Mouse (Mus musculus): Measurements from ENCODE around the gene Spg7. TPM values are rescaled to one million over a fixed set of nuclear protein-coding genes. Genes with fewer than 3 reads are reported as not detected.
"Not testable (repeated sequence)": the region's sequence is repeated elsewhere in the genome, so short reads cannot be mapped to it uniquely, and the experiment has no call there.

Gene Spg7
- total RNA-seq, 2 experiments from 2014 or later, result 75.5 to 76.9 TPM

DNA sequence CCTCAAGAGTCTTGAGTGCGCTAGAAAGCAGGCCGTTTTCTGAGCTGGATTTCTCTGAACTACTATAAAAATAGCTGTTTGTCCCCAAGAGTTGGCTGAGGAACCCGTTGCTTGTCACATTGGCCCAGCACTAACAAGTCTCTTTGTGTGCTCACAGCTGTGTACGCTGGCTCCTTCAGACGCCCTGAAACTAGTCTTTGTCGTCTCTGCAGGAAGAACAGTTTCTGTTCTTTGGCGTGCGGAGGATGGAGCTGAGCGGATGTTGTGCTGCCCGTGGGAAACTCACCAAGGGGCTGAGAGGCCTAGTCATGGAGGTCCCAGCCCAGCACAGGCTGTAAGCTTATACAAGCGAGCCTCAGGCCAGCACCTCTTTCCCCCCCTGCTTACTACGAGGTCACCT, 20.9 kb downstream of the Spg7 start:
- intact Hi-C loops (cut with DNase I), result no loop called here
- no peak for DNase-seq

DNA sequence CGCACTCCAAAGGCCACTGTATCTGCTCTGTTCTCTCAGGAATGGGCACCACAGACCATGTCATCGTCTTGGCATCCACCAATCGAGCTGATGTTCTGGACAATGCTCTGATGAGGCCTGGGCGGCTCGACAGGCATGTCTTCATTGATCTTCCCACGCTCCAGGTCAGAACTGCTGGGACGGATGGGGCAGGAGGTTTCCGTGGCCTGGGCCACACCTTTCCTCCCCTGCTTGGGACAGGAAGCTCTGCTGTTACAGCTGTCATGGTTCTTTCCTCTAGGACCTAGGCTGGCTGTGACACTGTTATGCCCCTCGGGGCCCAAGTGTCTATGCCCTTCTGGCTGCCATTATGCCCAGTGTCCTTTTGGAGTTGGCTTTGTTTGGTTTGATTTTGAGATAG, 24.5 kb downstream of the Spg7 start:
- DNase-seq, result no peak
- intact Hi-C loops (cut with DNase I), result no loop called here

DNA sequence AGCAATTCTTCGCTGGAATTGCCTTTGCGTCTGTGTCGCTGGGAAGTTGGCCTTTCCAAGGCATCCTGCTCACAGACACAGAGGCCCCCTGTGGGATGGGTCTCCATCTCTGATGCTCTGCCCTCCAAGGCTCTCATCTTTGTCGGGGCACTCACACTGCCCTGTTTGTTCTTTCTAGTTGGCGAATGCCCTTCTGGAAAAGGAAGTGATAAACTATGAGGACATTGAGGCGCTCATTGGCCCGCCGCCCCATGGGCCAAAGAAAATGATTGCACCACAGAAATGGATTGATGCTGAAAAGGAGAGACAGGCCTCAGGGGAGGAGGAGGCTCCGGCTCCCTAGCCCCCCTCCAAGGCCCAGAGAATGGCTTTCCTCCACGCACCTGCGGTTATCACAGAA, 34.5 kb downstream of the Spg7 start:
- DNase-seq, result no peak
- intact Hi-C loops (cut with DNase I), result no loop called here

DNA sequence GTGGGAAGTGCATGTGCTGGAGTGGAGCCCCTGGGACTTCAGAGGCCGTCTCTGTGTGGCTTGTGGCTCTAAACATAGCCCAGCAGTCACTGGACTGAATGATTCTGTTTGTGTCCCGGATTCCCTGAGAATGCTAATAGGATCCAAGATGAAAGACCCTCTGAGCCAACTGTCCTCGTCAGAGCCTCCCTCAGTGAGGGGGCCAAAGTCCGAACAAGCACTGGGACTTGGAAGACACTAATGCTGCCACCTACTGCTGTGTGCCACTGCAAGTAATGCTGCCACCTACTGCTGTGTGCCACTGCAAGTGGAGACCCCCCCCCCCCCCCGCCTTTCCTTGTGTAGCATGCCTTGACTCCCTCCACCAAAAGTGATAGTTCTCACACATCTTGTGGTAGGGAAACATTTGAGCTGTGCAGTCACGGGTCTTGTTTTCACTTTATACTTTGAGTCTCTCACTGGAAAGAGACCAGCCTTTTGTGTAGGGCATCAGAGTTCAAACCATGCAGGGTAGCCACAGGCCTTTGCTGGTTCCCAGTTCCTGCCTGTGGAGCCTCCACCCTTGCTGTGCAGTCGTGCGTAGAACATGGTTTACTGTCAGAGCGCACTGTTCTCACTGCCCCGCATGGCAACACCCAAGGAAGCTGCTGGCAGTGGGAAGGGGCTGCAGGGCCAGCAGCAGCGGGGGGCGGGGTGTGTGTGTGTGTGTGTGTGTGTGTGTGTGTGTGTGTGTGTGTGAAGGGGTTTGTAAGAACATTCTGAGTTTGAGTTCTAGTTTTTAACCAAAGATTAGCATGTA, 35.2 kb downstream of the Spg7 start:
- intact Hi-C loops (cut with DNase I), result no loop called here
- DNase-seq, result no peak

DNA sequence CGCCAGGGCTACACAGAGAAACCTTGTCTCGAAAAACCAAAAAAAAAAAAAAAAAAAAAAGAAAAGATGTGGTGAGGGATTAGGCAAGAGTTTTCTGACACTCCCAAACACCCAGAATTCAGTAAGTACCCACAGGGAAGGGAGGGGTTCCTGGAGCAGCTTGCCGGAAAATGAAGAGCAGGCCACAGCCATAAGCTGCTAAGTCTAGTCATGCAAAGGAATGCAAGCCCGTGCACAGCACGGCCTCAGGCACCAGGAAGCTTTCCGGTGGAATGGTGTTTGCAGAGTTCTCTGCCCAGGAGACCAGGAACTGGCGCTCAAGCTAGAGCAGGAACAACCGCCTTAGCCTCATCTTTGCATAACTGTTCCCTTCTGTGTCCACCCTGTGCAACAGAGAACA, 37.5 kb downstream of the Spg7 start:
- DNase-seq, result no peak
- intact Hi-C loops (cut with DNase I), result loop anchor here (2.0 to 5.0 kb wide), 3 partner anchors 58 to 263 kb away; partner anchors contain the start of gene Ankrd11

DNA sequence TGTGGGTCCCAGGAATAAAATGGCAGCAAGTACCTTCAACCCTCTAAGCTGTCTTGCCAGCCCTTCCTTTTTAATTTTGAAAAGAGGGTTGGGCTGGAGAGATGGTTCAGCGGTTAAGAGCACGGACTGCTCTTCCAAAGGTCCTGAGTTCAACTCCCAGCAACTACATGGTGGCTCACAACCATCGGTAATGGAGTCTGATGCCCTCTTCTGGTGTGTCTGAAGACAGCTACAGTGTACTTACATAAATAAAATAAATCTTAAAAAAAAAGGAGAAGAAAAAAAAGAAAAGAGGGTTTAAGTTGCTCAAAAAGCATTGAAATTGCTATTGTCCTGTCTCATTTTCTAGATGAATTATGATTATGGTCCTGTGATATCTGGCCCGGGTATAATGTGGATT, 38.5 kb downstream of the Spg7 start:
- intact Hi-C loops (cut with DNase I), result loop anchor here (2.0 to 5.0 kb wide), 3 partner anchors 59 to 264 kb away; partner anchors contain the start of gene Ankrd11
- DNase-seq, result no peak

DNA sequence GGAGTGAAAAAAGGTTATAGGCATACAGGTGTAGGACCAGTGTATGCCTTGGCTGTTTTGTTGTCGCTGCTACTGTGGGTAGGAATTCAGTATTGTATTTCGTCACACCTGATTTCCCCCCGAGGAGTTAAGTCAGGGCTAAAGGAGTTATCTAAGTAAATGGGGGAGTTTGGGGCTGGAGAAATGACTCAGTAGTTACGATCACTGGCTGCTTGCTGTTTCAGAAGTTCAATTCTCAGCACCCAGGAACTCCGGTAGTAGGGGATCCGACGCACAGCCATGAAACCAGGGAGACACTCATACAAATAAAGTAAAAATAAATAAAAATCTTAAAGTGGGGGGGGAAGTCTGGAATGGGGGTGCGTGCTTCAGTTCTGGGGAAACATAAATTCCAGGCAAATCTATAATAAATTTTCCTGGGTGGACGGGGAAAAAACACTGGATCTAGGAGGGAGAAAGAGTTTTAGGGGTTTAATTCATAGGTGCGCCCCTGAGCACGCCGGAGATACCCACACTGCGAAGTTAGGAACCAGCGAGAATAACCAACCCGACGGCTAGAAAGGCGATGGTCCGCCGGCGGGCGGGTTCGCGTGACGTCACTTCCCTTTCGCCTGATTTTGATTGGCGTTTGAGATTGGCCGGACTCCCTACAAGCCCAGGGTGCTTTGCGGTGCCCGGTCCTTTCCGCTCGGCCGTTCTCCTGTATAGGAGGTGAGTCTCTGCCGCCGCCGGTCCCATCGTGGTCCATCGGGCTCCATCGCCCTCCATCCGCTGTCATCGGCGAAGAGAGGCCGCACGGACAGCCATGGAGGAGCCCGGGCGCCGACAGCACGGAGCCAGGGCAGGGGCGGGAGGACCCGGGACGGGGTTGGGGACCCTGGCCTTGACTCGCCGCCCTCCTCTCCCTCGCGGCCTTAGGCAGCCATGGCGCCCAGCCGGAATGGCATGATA, 39.3 kb downstream of the Spg7 start, which contains the start of gene Rpl13:
Rpl13 (plus strand) TSS at position 616 of the 951 bp plus-strand sequence.
- intact Hi-C loops (cut with DNase I), result loop anchor here (2.0 to 5.0 kb wide), 3 partner anchors 60 to 265 kb away; partner anchors contain the start of gene Ankrd11
- DNase-seq, result peak; percentile 95 to 99

DNA sequence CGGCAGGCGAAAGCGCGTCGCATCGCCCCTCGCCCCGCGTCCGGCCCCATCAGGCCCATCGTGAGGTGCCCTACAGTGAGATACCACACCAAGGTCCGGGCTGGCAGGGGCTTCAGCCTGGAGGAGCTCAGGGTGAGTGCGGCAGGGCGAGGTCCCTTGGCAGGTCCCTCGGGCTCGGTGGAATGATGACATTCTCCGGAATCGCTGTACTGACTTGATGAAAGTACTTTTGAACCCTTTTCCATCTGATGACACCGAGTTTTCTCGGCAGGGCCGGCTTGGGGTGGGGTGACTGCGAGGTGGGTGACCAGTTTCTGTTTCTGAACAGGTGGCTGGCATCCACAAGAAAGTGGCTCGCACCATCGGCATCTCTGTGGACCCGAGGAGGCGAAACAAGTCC, 40.1 kb downstream of the Spg7 start:
- intact Hi-C loops (cut with DNase I), result loop anchor here (5.0 kb wide), 2 partner anchors 61 to 266 kb away; partner anchors contain the start of gene Ankrd11
- not testable (repeated sequence) for DNase-seq

DNA sequence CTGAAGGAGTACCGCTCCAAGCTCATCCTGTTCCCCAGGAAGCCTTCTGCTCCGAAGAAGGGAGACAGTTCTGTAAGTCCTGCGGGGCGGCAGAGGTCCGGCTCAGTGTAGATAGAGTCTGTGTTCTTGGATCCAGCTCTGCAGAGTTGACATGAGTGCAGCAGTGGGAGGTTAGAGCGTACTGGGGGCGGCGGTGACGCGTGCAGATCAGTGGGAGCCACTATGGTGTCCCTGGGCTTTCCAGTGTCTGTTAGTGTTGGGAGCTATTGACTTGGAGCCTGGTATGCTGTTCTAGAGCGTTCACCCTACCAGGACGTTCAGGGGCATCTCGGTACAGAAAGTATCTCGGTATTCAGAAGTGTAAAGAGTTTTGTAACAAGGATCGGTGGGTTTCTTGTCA, 40.5 kb downstream of the Spg7 start:
- DNase-seq, result no peak
- intact Hi-C loops (cut with DNase I), result loop anchor here (5.0 kb wide), 2 partner anchors 61 to 266 kb away; partner anchors contain the start of gene Ankrd11

DNA sequence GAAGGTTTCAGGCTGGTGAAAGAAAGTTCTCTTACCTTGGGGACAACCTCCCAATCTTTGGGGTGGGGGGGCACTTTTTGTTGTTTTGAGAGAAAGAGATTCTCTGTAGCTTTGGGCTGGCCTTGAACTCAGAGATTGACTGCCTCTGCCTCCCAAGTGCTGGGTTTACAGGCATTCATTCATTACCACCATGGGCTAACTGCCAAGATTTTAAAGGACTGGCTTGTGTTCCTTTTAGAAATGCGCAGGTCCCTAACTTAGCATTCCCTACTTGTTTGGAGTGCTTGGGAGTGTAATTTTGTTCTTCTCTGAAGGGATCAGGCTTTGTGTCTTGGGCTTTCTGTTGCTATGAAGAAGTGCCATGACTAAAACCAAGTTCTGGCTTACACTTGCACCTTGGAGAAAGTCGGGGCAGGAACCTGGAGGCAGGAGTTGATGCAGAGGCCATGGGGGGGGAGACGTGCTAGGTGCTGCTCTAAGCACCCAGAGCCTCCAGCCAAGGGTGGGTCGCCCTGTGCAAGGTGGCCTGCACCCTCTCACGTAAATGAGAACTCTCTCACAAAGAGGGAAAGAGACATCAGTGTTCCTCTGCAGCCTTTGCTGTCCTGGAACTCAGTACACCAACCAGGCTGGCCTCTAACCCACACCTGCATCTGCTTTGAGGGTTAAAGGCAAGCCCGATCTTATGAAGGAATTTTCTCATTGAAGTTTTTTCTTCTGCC, 41.5 kb downstream of the Spg7 start:
- intact Hi-C loops (cut with DNase I), result loop anchor here (2.0 to 5.0 kb wide), 3 partner anchors 62 to 267 kb away; partner anchors contain the start of gene Ankrd11

DNA sequence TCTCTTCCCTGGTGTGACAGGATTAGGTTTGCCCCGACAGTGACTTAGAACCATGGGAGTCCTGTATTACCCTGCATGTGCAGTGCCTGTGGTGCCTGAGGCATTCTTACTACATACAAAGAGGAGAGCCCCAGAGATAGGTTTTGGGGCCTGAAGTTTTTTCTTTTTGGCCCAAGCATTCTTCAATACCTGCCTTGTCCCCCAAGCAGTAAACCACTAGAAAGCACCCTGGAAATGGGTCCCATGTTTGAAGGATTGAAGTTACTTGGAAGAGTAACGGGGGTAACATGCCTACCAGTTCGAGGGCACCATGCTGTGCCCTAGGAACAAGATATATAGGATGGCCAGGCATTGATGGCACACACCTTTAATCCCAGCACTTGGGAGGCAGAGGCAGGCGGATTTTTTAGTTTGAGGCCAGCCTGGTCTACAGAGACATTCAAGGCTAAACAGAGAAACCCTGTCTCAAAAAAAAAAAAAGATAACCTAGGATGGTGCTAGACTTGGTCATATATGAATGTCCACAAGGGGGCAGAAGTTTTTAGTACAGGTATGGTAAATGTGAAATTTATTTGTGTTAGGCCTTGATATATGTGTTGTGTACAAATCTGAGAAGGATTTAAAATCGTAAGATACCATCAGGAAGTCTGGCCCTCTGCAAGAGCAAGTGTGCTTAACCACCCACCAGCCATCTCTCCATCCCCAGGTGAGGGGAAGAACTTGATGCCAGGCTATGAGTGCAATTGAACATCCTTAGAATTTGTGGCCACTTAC, 43.0 kb downstream of the Spg7 start:
- DNase-seq, result peak in 1 of 2 experiments; percentile 27
- intact Hi-C loops (cut with DNase I), result loop anchor here (2.0 kb wide), 2 partner anchors 49 to 97 kb away; no protein-coding TSS in a partner anchor

More for the DNA sequence above, 41.5 kb downstream of the Spg7 start:
- no peak for DNase-seq

DNA sequence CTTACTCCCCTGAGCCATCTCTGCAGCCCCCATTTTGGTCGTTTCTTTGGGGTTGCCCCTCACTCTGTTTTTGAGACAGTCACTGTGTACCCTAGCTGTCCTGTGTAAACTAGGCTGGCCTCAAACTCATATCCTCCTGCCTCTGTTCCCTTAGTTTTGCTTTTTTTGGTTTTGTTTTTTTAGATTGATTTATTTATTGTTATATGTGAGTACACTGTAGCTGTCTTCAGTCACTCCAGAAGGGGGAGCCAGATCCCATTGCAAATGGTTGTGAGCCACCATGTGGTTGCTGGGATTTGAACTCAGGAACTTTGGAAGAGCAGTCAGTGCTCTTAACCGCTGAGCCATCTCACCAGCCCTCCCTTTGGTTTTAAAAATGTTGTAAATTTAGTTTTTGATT, 43.8 kb downstream of the Spg7 start:
- intact Hi-C loops (cut with DNase I), result loop anchor here (2.0 kb wide), 1 partner anchor 48 kb away; no protein-coding TSS in a partner anchor
- peak in 1 of 2 experiments; percentile 34 for DNase-seq

DNA sequence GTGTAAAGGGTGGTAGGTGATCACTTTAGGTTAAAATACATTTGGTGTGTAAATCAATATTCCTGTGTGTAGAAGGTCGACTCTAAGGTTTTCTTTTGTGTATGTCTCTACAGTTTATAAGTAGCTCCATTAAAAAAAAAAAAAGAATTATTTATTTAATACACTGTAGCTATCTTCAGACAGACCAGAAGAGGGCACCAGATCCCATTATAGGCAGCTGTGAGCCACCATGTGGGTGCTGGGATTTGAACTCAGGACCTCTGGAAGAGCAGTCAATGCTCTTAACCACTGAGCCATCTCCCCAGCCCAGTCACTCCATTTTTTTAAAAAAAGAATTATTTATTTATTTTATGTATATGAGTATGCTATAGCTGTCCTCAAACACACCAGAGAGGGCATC, 45.3 kb downstream of the Spg7 start:
- DNase-seq, result no peak
- intact Hi-C loops (cut with DNase I), result no loop called here

DNA sequence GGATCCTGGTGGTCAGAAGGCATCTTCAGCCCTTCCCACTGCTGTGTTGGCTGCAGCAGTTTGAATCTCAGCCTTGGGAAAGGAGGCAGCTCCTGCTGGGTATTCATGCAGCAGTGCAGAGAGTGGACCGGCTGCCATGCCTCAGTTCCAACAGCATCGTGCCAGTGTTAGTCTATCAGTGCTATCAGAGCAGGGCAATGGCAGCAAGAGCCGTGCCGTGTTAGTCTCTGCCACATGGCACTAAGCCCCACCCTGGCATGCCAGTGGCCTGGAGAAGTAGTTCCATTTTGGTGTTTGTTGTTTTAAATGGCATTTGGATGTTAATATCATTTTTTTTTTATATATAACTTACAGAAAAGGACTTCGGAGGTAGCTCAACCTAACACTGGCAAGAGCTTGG, 46.2 kb downstream of the Spg7 start:
- intact Hi-C loops (cut with DNase I), result no loop called here
- no peak for DNase-seq

DNA sequence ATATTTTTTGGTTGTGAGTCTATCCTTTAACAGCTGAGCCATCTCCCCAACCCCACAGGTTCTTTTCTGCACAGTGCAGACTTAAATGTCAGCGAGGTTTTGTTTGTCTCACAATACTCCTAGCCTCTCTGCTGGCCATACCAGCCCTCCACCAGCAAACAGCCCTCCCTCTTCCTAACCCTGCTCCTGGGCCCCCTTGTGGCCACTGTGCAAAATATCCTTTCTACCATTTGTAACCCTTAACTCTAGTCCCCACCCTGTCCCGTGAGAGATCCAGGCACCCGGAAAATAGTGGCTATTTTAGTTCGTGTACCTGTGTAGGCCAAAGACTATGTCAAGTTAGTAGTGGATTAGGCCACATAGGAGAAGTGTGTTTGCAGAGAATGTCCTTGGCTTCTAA, 47.9 kb downstream of the Spg7 start:
- DNase-seq, result peak; percentile 69 to 72
- intact Hi-C loops (cut with DNase I), result no loop called here

DNA sequence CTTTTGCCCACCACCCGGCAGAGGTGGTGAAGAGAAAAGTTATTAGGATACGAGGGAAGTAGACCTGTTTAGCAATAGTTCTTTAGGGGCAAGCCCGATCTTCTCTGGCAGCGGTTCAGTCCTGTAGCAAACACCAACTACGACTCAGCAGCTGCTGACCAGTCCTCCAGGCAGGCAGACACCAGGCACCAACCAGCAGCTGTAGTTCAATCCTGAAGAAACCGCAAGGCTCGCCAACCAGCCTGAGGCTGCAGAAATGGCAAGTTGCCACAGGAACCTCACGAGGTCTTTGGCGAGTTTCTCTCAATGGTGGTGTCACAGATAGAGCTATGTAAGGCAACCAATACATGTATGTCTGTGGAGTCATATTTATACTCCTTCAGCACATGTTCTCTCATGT, 50.1 kb downstream of the Spg7 start:
- intact Hi-C loops (cut with DNase I), result no loop called here

DNA sequence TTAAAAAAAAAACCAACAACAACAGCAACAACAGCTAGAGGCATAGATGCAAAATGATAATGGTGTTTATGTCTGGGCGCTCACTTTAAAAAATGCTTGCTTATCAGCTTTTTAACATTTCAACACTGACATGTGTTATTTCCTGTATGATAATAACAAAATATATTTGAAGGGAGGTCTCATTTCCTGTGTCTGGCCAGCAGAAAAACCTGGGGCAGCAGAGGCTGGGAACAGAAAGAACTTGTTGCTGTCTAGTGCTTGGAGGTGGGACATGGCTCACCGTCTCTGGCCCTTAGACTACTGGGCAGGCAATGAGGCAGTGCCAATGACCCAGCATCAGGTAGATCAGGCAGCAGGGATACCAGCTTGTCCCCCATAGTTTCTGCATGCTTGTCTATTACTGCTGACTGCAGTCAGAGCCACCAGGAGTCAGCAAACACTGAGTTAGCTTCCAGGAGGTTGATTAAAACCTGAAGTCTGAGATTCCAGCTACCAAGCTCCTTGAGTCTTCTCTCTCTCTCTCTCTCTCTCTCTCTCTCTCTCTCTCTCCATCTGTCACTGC, 51.2 kb downstream of the Spg7 start:
- no peak for DNase-seq
- intact Hi-C loops (cut with DNase I), result no loop called here

More for the DNA sequence above, 50.1 kb downstream of the Spg7 start:
- no peak for DNase-seq

DNA sequence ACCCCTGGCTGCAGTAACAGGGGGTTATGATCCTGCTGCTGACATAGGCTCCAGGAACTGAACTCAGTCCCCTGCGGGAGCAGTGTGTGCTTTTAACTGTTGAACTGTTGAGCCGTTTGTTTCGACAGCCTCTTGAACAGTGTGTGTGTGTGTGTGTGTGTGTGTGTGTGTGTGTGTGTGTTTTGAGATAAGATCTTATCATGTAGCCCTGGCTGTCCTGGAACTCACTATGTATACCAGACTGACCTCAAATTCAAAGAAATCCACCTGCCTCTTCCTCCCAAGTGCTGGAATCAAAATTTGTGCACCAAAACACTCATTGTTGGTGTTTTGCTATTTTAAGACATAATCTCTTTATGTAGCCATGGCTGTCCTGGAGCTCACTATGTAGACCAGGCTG, 51.9 kb downstream of the Spg7 start:
- intact Hi-C loops (cut with DNase I), result no loop called here

More for the DNA sequence above, 51.9 kb downstream of the Spg7 start:
- no peak for DNase-seq

All from heart, postnatal 14 days (tissue).